Mouse (Mus musculus) olfactory bulb, adult 2 months (tissue): ENCODE results near the gene Fam71f2.

Experiments
- CTCF ChIP-seq: fragments of 200-500 bp; IDR thresholded peaks from 2 replicates; pipeline ENCODE4 v1.5.1; 2012; ENCODE audit warnings: low read depth, mild to moderate bottlenecking, low read length, moderate library complexity; ENCODE audit not compliant: insufficient read depth
- POLR2A ChIP-seq: fragments of 200-500 bp; IDR thresholded peaks from 2 replicates; pipeline ENCODE4 v1.6.1; 2012; ENCODE audit warnings: mild to moderate bottlenecking, low read depth, low read length, moderate library complexity; ENCODE audit not compliant: insufficient read depth

DNA sequence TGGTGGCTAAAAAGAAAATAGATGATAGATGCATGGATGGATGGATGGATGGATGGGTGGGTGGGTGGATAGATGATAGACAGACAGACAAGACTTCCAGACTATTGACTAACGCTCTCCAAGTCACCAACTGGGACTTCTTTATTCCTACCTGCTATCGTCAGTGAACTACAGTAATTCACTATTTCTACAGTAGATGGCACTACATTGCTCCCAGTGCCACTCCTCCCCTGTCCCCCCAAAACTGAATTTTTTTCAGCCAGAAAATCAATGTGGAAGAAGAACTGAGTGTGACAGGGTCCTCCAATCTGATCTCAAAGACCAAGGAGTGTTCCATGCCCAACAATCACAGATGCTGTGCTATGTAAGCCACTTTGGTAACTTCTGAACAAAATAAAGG, 37.7 kb upstream of the Fam71f2 start:
- TF ChIP-seq POLR2A (no peak), CTCF (no peak)
